ENCODE assay signal across 15 mouse cellular contexts in genomic region chr19:56647451-56648120, GRCm38 (mm10).
DNase-seq lines count a peak whose midpoint lies in the region; ATAC-seq and TF ChIP-seq lines count a peak whose summit lies in the region.
"Had no signal": no experiment of that assay in that cellular context is flagged by ENCODE, and none has a peak within 500 bp of the region (broad histone marks: within the 10 kb centered on the region; RNA-seq: fewer than 3 reads in every experiment).

No protein-coding gene starts in this region.

- no peaks in the 10 kb centered on the region for H3K9me3 ChIP-seq in intestine, embryonic 14.5 days (ENCODE audit: control insufficient read depth, low read length)
- 0 out of 2 replicates have a peak, but pooled peaks cover 4% of the 10 kb centered on the region for H3K9me3 ChIP-seq in intestine, postnatal 0 days (ENCODE audit: control insufficient read depth)
- no peaks in the 10 kb centered on the region for H3K9me3 ChIP-seq in embryonic facial prominence, embryonic 15.5 days (replicated peaks)
- H3K9me3 ChIP-seq: embryonic facial prominence, embryonic 12.5 days had no signal

- no peaks in the 10 kb centered on the region for H3K27me3 ChIP-seq in intestine, embryonic 14.5 days (replicated peaks; ENCODE audit: control insufficient read depth, insufficient read depth, low read length)
- no peaks in the 10 kb centered on the region for H3K27me3 ChIP-seq in intestine, postnatal 0 days (replicated peaks; ENCODE audit: control insufficient read depth, insufficient read depth, low read length)
- H3K27me3 ChIP-seq in embryonic facial prominence, embryonic 15.5 days = no peaks in the 10 kb centered on the region
- H3K27me3 ChIP-seq: embryonic facial prominence, embryonic 12.5 days had no signal

- H3K9ac ChIP-seq in intestine, embryonic 14.5 days (ENCODE audit: low read length) = no peak overlapping the region
- no peak overlapping the region for H3K9ac ChIP-seq in intestine, postnatal 0 days (ENCODE audit: low read depth, low read length)
- no peak overlapping the region for H3K9ac ChIP-seq in embryonic facial prominence, embryonic 15.5 days
- H3K9ac ChIP-seq: embryonic facial prominence, embryonic 12.5 days had no signal

- no peak for ATAC-seq in intestine, embryonic 14.5 days (replicated peaks; ENCODE audit: low FRiP score, low TSS enrichment, low read depth)
- no peak for ATAC-seq in intestine, postnatal 0 days
- ATAC-seq in embryonic facial prominence, embryonic 15.5 days (ENCODE audit: insufficient number of reproducible peaks, low FRiP score, low TSS enrichment, low read depth) = no peak
- no peak for ATAC-seq in inflammation-experienced regulatory T-cells, adult 6 months
- no peak for ATAC-seq in erythroblast, adult 5-6 weeks (replicated peaks; ENCODE audit: low FRiP score, poor library complexity, severe bottlenecking)
- ATAC-seq: CD4-positive, CD25-positive, alpha-beta regulatory T cell, adult 4 months had no signal

- 62% methylated on average over 7 of the region's 7 CpGs for WGBS in intestine, embryonic 14.5 days
- WGBS in intestine, postnatal 0 days = 67% methylated on average over 7 of the region's 7 CpGs
- WGBS in embryonic facial prominence, embryonic 15.5 days = 48% methylated on average over 7 of the region's 7 CpGs

- no peak for TF ChIP-seq CTCF in intestine, postnatal 0 days (IDR thresholded peaks at IDR 0.05; ENCODE audit: low read depth)

- H3K4me2 ChIP-seq in intestine, embryonic 14.5 days (ENCODE audit: low read length) = no peak overlapping the region
- no peak overlapping the region for H3K4me2 ChIP-seq in intestine, postnatal 0 days (replicated peaks; ENCODE audit: low read depth)
- no peak overlapping the region for H3K4me2 ChIP-seq in embryonic facial prominence, embryonic 15.5 days (replicated peaks)
- H3K4me2 ChIP-seq: embryonic facial prominence, embryonic 12.5 days had no signal

- peaks cover 16% of the 10 kb centered on the region for H3K4me1 ChIP-seq in intestine, embryonic 14.5 days (replicated peaks; ENCODE audit: control insufficient read depth, insufficient read depth, low read length)
- H3K4me1 ChIP-seq in intestine, postnatal 0 days (replicated peaks; ENCODE audit: control insufficient read depth, insufficient read depth, low read length) = no peaks in the 10 kb centered on the region; the same call in 1 of the 2 replicates
- H3K4me1 ChIP-seq in embryonic facial prominence, embryonic 15.5 days = peaks cover 20% of the 10 kb centered on the region

- H3K4me3 ChIP-seq in intestine, embryonic 14.5 days (ENCODE audit: low read depth, low read length) = no peak overlapping the region
- H3K4me3 ChIP-seq in intestine, postnatal 0 days (ENCODE audit: low read depth, low read length) = no peak overlapping the region
- no peak overlapping the region for H3K4me3 ChIP-seq in embryonic facial prominence, embryonic 15.5 days (replicated peaks)
- H3K4me3 ChIP-seq: embryonic facial prominence, embryonic 12.5 days; midbrain, embryonic 10.5 days had no signal

- peak overlapping the region; percentile 19; the same call in 1 of the 2 replicates for H3K27ac ChIP-seq in intestine, embryonic 14.5 days (ENCODE audit: low read depth)
- no peak overlapping the region for H3K27ac ChIP-seq in intestine, postnatal 0 days (ENCODE audit: low read depth, low read length)
- peak overlapping the region; percentile 24; the same call in 1 of the 2 replicates for H3K27ac ChIP-seq in embryonic facial prominence, embryonic 15.5 days (replicated peaks)
- H3K27ac ChIP-seq: embryonic facial prominence, embryonic 12.5 days; midbrain, embryonic 10.5 days had no signal

- DNase-seq in intestine, embryonic 14.5 days (ENCODE audit: low spot score) = no peak
- DNase-seq in CD4-positive helper T cell, adult 2 months (ENCODE audit: low read depth, low spot score) = peak; percentile 12
- peak; percentile 33 to 58 for DNase-seq in left cerebral cortex, adult 9 months (ENCODE audit: low spot score in 2 of 2)
- DNase-seq in cerebellum, adult 11-12 months = no peak
- DNase-seq: adrenal gland, postnatal 14 days; cerebellum, adult 9-11 months; heart, postnatal 4 days; thymus, adult 2 months had no signal

- H3K36me3 ChIP-seq in intestine, embryonic 14.5 days (ENCODE audit: control insufficient read depth, insufficient read depth, low read length) = no peaks in the 10 kb centered on the region
- no peaks in the 10 kb centered on the region for H3K36me3 ChIP-seq in intestine, postnatal 0 days (ENCODE audit: control insufficient read depth, insufficient read depth)
- H3K36me3 ChIP-seq in embryonic facial prominence, embryonic 15.5 days = no peaks in the 10 kb centered on the region
- H3K36me3 ChIP-seq: embryonic facial prominence, embryonic 12.5 days; midbrain, embryonic 10.5 days had no signal

Comparison
In these comparisons a context has a peak if more than half of its experiments do, and no peak if none do; other contexts are left out.
1. DNase-seq: peak in CD4-positive helper T cell, adult 2 months (single experiment) and left cerebral cortex, adult 9 months (2 of 2); none in intestine, embryonic 14.5 days (single experiment) and cerebellum, adult 11-12 months (single experiment).